Mouse (Mus musculus) brain, embryonic 14.5 days (tissue): ENCODE results near the gene Mbip.

Experiments
- CTCF ChIP-seq: fragments of 200-500 bp; IDR thresholded peaks from 2 replicates; pipeline ENCODE4 v1.5.1; 2012; ENCODE audit warnings: inconsistent platforms, mild to moderate bottlenecking, moderate library complexity, borderline replicate concordance; ENCODE audit not compliant: insufficient read depth, insufficient read length; ENCODE audit errors: extremely low read depth
- POLR2A ChIP-seq: fragments of 200-500 bp; IDR thresholded peaks from 2 replicates; pipeline ENCODE4 v1.6.1; 2012; ENCODE audit warnings: mild to moderate bottlenecking, inconsistent platforms, borderline replicate concordance; ENCODE audit not compliant: poor library complexity, insufficient read depth, insufficient read length, severe bottlenecking; ENCODE audit errors: extremely low read depth

GRCm38 (mm10) chr12:56345367-56346089, at the start of gene Mbip:
- TF ChIP-seq POLR2A (peak; percentile 64; the same call in 1 of the 2 replicates), CTCF (no peak)
